Mouse (Mus musculus) embryonic facial prominence, embryonic 15.5 days (tissue): ENCODE data around the gene Thnsl2. TPM values are rescaled to one million over a fixed set of nuclear protein-coding genes. Genes with fewer than 3 reads are reported as not detected.

Experiments
- ATAC-seq: fragments of 200-750 bp; cut with Nextera tagmentation; 2 replicates; pipeline ENCODE4 v1.8.0; 2017; ENCODE audit warnings: low read depth, moderate TSS enrichment; ENCODE audit not compliant: insufficient number of reproducible peaks, low FRiP score, low TSS enrichment
- H3K27ac ChIP-seq: fragments of 300-500 bp; sonication (generic); replicated peaks from 2 replicates; pipeline ENCODE4 v1.5.1; 2015; ENCODE audit warnings: mild to moderate bottlenecking, inconsistent platforms
- H3K27me3 ChIP-seq: fragments of 300-500 bp; sonication (generic); 2 replicates; pipeline ENCODE4 v1.6.1; 2015; ENCODE audit warnings: inconsistent platforms
- H3K36me3 ChIP-seq: fragments of 300-500 bp; sonication (generic); 2 replicates; pipeline ENCODE4 v1.6.1; 2015; ENCODE audit warnings: mild to moderate bottlenecking, inconsistent platforms
- H3K4me1 ChIP-seq: fragments of 300-500 bp; sonication (generic); 2 replicates; pipeline ENCODE4 v1.6.1; 2015; ENCODE audit warnings: inconsistent platforms
- H3K4me2 ChIP-seq: fragments of 300-500 bp; sonication (generic); replicated peaks from 2 replicates; pipeline ENCODE4 v1.6.1; 2015; ENCODE audit warnings: mild to moderate bottlenecking, inconsistent platforms
- H3K4me3 ChIP-seq: fragments of 300-500 bp; sonication (generic); replicated peaks from 2 replicates; pipeline ENCODE4 v1.5.1; 2015; ENCODE audit warnings: mild to moderate bottlenecking, inconsistent platforms
- H3K9ac ChIP-seq: fragments of 300-500 bp; sonication (generic); 2 replicates; pipeline ENCODE4 v1.6.1; 2015; ENCODE audit warnings: inconsistent platforms
- H3K9me3 ChIP-seq: fragments of 300-500 bp; sonication (generic); replicated peaks from 2 replicates; pipeline ENCODE4 v1.6.1; 2016; ENCODE audit warnings: inconsistent platforms
- WGBS: fragments of 180-500 bp; shearing (Covaris S2); methylation state at CpG from one replicate; pipeline ENCODE4 v1.1.7; 2015; 5-methylcytosine and 5-hydroxymethylcytosine counted together
- polyA plus RNA-seq: library from polyadenylated mRNA; unstranded; fragments of >200 nt; fragmentation: Nextera tagmentation; extraction: Ambion mirVana; gene quantifications from 2 replicates; pipeline ENCODE4 v1.2.1, GENCODE M21; 2015

Gene Thnsl2
- polyA plus RNA-seq, 1 experiment from 2014 or later = 8.3 TPM

DNA sequence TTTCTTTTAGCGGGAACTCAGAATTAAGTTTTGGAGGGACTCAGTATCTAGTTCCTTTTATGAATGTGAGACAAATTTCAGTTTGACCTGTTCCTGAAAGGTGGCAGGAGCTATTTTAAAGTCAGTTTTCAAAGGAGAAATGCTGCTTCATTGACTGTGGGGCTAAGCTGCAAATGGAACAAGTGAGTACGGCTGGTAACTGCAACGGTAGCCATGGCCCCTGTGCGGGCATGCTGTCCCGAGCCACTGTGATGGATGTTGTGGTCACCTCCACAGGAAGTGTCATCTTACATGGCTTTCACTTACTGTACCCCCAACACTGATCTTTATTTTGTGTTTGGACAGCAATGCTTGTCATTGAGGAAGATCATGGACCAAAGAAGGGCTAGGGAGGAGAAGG lies 53.8 kb downstream of the Thnsl2 start:
- no peaks in the 10 kb centered on the region for H3K36me3 ChIP-seq
- H3K4me2 ChIP-seq = no peak overlapping the region
- H3K4me3 ChIP-seq = no peak overlapping the region
- H3K27ac ChIP-seq = no peak overlapping the region
- no peak overlapping the region for H3K9ac ChIP-seq
- ATAC-seq = no peak
- no peaks in the 10 kb centered on the region for H3K27me3 ChIP-seq
- 81% methylated on average over 5 of the region's 5 CpGs for WGBS
- no peaks in the 10 kb centered on the region for H3K9me3 ChIP-seq
- 0 out of 2 replicates have a peak, but pooled peaks cover 6% of the 10 kb centered on the region for H3K4me1 ChIP-seq

DNA sequence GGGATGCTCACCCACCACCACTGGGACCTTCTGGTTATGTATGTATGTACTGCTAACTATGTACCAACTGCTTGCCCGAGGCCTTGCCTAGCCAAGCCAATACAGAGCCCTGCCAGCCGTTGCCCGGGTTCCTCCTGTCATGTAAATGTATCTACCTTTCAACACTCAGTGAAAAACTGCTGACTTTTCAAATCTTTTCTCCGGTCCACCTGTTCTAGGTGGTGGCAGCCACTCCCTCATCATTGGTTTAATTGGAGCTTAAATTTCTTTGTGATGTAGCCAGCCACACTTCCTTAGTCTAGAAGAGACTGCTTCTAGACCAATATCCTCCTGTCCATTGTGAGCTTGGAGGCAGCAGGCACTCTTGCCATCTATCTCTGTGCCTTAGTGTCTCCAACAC lies 54.5 kb downstream of the Thnsl2 start:
- 70% methylated on average over 4 of the region's 4 CpGs for WGBS
- Histone ChIP-seq H3K36me3 (no peaks in the 10 kb centered on the region), H3K27ac (no peak overlapping the region), H3K9me3 (no peaks in the 10 kb centered on the region), H3K4me3 (no peak overlapping the region), H3K4me2 (no peak overlapping the region), H3K4me1 (0 out of 2 replicates have a peak, but pooled peaks cover 6% of the 10 kb centered on the region), H3K9ac (no peak overlapping the region), H3K27me3 (no peaks in the 10 kb centered on the region)
- ATAC-seq = no peak

DNA sequence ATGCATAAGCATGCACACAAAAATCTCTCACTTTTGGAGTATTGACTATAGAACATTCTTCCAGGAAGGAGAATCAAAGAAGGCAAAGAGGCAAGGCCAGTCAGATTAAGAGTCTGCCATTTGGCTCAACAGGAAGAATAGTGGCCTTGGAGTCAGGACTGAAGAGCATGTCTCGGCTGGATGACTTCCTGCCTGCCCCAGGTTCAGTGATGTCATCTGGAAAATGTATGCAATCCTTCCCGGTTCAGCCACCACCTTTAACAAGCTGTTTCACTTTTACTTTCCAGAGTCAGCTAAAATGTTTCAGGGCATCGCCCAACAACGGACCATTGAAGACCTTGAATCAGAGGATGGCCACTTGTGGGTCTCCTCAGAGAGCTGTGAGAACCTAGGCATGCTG lies 55.2 kb downstream of the Thnsl2 start:
- Histone ChIP-seq H3K9ac (no peak overlapping the region), H3K36me3 (no peaks in the 10 kb centered on the region), H3K4me3 (no peak overlapping the region), H3K9me3 (no peaks in the 10 kb centered on the region), H3K27ac (no peak overlapping the region), H3K4me2 (no peak overlapping the region), H3K27me3 (no peaks in the 10 kb centered on the region), H3K4me1 (0 out of 2 replicates have a peak, but pooled peaks cover 6% of the 10 kb centered on the region)
- ATAC-seq = no peak
- WGBS = 52% methylated on average over 4 of the region's 4 CpGs

DNA sequence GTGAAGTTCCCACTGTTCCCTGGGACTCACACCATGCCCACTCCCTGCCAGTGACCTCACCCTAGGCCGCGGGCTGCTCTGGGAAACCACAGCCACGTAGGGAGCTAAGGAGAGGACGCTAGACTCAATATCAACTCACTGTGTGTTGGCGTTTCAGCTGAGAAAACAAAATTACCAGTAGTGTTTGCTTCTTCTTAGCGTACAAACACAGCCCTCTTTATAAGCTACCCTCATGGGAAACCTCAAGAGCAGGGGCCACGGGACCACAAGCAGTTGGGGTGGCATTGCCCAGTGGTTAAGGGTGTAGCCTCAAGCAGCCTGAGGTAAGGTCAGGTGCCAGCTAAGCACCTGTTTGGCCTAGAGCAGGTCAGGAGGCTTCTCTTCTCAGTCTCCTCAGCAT lies 60.8 kb downstream of the Thnsl2 start:
- no peak overlapping the region for H3K4me2 ChIP-seq

DNA sequence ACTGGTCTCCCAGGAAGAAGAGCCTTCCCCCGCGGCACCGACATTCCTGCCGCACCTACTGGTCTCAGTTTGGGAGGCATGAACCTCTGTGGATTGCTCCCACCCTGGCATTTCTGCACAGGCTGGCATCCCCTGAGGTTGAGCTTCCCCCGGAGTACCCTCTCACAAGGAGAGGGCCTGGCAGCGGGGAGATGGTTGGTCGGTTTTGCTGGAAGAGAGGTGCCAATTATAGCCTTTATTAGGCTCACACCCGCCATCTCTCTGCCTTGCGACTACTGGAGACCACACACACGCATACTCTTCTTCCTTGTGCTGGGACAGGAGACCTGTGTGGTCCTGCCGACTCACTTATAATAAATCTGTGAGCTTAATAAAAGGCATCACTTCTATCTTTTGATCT lies 62.2 kb downstream of the Thnsl2 start:
- H3K27ac ChIP-seq = no peak overlapping the region
- no peaks in the 10 kb centered on the region for H3K27me3 ChIP-seq
- no peak overlapping the region for H3K4me2 ChIP-seq
- no peak overlapping the region for H3K9ac ChIP-seq
- H3K36me3 ChIP-seq = no peaks in the 10 kb centered on the region
- no peaks in the 10 kb centered on the region for H3K9me3 ChIP-seq
- WGBS = 65% methylated on average over 11 of the region's 11 CpGs
- no peak overlapping the region for H3K4me3 ChIP-seq
- ATAC-seq = no peak
- H3K4me1 ChIP-seq = peaks cover 3% of the 10 kb centered on the region; the same call in 1 of the 2 replicates

More for the DNA sequence above, 60.8 kb downstream of the Thnsl2 start:
- ATAC-seq = no peak
- H3K4me3 ChIP-seq = no peak overlapping the region
- 76% methylated on average over 7 of the region's 7 CpGs for WGBS
- H3K9me3 ChIP-seq = no peaks in the 10 kb centered on the region
- no peaks in the 10 kb centered on the region for H3K36me3 ChIP-seq
- H3K4me1 ChIP-seq = peaks cover 3% of the 10 kb centered on the region; the same call in 1 of the 2 replicates
- no peaks in the 10 kb centered on the region for H3K27me3 ChIP-seq
- H3K27ac ChIP-seq = no peak overlapping the region
- H3K9ac ChIP-seq = no peak overlapping the region

DNA sequence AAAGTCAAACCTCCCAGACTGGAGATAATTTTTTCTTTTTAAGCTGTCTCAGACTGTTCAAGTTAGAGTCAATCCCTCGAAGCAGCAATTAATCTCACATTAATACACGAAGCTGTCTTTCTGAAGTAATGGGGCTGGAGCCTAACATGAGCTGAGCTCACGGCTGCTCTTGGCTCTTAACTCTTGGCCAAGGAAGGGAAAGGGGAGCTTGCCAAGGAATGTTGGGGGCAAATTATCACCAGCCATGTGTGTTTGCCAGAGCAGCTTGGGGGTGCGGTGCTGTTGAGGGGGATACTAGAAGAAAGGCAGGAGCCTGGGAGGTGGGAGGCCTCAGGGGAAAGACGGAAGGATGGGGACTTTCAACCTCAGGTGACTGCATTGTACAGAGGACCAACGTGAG lies 63.0 kb downstream of the Thnsl2 start:
- H3K27me3 ChIP-seq = no peaks in the 10 kb centered on the region
- no peak overlapping the region for H3K4me3 ChIP-seq
- no peak overlapping the region for H3K4me2 ChIP-seq
- H3K9me3 ChIP-seq = no peaks in the 10 kb centered on the region
- WGBS = 38% methylated on average over 6 of the region's 6 CpGs
- H3K36me3 ChIP-seq = no peaks in the 10 kb centered on the region
- no peak overlapping the region for H3K9ac ChIP-seq
- 0 out of 2 replicates have a peak, but pooled peaks have one; percentile 29 for ATAC-seq
- peaks cover 3% of the 10 kb centered on the region; the same call in 1 of the 2 replicates for H3K4me1 ChIP-seq
- H3K27ac ChIP-seq = no peak overlapping the region

Other genes starting within 250 kb of the Thnsl2 start
- not detected in 2 replicates for gene Tex37, start 225.5 kb downstream of the Thnsl2 start, polyA plus RNA-seq
- 2.0 and 2.1 TPM in 2 replicates for gene Foxi3, start 187.9 kb downstream of the Thnsl2 start, polyA plus RNA-seq
- 0.33 and 0.55 TPM in 2 replicates for gene Fabp1, start 55.4 kb upstream of the Thnsl2 start, polyA plus RNA-seq
- 47.3 and 52.1 TPM in 2 replicates for gene Krcc1, start 127.2 kb upstream of the Thnsl2 start, polyA plus RNA-seq
- 12.6 and 14.6 TPM in 2 replicates for gene Smyd1, start 177.8 kb upstream of the Thnsl2 start, polyA plus RNA-seq
- gene Cd8b1, start 178.3 kb upstream of the Thnsl2 start, polyA plus RNA-seq = 0.11 TPM in 1 of 2 replicates, not detected in the other
- not detected in 2 replicates for gene Cd8a, start 229.0 kb upstream of the Thnsl2 start, polyA plus RNA-seq